Mouse (Mus musculus) neutrophil, adult 5-6 weeks (primary cell): ENCODE results near the gene Prcc. TPM values are rescaled to one million over a fixed set of nuclear protein-coding genes. Genes with fewer than 3 reads are reported as not detected.

Source experiments
- total RNA-seq: library from RNA; stranded (forward); fragments of 200-1000 nt; gene quantifications from 2 replicates; pipeline ENCODE4 v1.2.3, GENCODE M21; 2017

Prcc gene
- total RNA-seq, 1 experiment from 2014 or later, result 37.2 TPM

Other genes starting within 250 kb of the Prcc start
- 0.12 and 1.7 TPM in 2 replicates for gene Lrrc71, start 137.0 kb downstream of the Prcc start, total RNA-seq
- gene Ntrk1, start 90.4 kb downstream of the Prcc start, total RNA-seq, result not detected in 2 replicates
- gene Insrr, start 88.7 kb downstream of the Prcc start, total RNA-seq, result not detected in 2 replicates
- 7.4 and 8.4 TPM in 2 replicates for gene Pear1, start 61.3 kb downstream of the Prcc start, total RNA-seq
- gene Sh2d2a, start 38.9 kb downstream of the Prcc start, total RNA-seq, result 11.8 and 14.6 TPM in 2 replicates
- gene Hdgf, start 20.7 kb upstream of the Prcc start, total RNA-seq, result 78.5 and 81.7 TPM in 2 replicates
- 144 and 147 TPM in 2 replicates for gene Mrpl24, start 33.9 kb upstream of the Prcc start, total RNA-seq
- gene Isg20l2, start 44.7 kb upstream of the Prcc start, total RNA-seq, result 32.5 and 33.1 TPM in 2 replicates
- 27.9 and 37.2 TPM in 2 replicates for gene Rrnad1, start 45.1 kb upstream of the Prcc start, total RNA-seq
- gene Crabp2, start 63.1 kb upstream of the Prcc start, total RNA-seq, result not detected in 2 replicates
- 0.12 TPM in 1 of 2 replicates, not detected in the other for gene Nes, start 85.5 kb upstream of the Prcc start, total RNA-seq
- gene Bcan, start 114.6 kb upstream of the Prcc start, total RNA-seq, result not detected in 2 replicates
- not detected in 2 replicates for gene Hapln2, start 142.0 kb upstream of the Prcc start, total RNA-seq
- gene Gpatch4, start 157.5 kb upstream of the Prcc start, total RNA-seq, result 13.5 and 14.9 TPM in 2 replicates
- 15.0 and 22.8 TPM in 2 replicates for gene Naxe, start 172.9 kb upstream of the Prcc start, total RNA-seq
- gene Ttc24, start 192.7 kb upstream of the Prcc start, total RNA-seq, result not detected in 2 replicates
- 0.12 TPM in 1 of 2 replicates, not detected in the other for gene Iqgap3, start 196.4 kb upstream of the Prcc start, total RNA-seq